ENCODE assay signal across 22 mouse cellular contexts in the genomic region with DNA sequence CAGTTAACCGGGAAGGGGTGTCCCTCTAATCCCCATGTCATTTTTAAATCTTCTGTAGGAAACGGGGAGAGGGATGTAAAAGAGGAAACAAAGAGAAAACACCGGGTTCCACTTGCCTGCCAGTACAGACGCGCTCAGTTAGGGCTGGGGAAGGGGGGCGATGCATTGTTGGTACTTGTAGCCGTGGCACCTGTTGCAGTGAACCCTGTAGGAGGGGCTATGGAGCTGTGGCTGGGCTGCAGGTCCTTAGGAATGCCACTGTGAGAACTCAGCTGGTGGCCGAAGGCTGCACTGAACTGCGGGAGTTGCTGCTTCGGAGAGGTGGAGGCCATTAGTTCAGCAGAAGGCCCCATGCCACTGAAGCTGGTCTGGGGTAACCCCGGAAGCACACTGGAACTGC. TPM values are rescaled to one million over a fixed set of nuclear protein-coding genes. Genes with fewer than 3 reads are reported as not detected.
DNase-seq lines count a peak whose midpoint lies in the region; ATAC-seq and TF ChIP-seq lines count a peak whose summit lies in the region.
"Had no signal": no experiment of that assay in that cellular context is flagged by ENCODE, and none has a peak within 500 bp of the region (broad histone marks: within the 10 kb centered on the region; RNA-seq: fewer than 3 reads in every experiment).

No protein-coding gene starts in this region.

- no peak overlapping the region for H3K27ac ChIP-seq in embryonic facial prominence, embryonic 13.5 days
- H3K27ac ChIP-seq in embryonic facial prominence, embryonic 10.5 days (replicated peaks) = no peak overlapping the region
- H3K27ac ChIP-seq in stomach, postnatal 0 days (replicated peaks) = no peak overlapping the region
- H3K27ac ChIP-seq: embryonic facial prominence, embryonic 15.5 days; forebrain, embryonic 15.5 days; heart, embryonic 10.5 days; hindbrain, embryonic 14.5 days had no signal

- no peak for TF ChIP-seq EP300 in stomach, postnatal 0 days (optimal IDR thresholded peaks at IDR 0.05)

- intact Hi-C loops in left cerebral cortex, postnatal 4 days (cut with DNase I) = no loop called here

- no peak for DNase-seq in embryonic facial prominence, embryonic 10.5 days (ENCODE audit: low spot score)
- peak; percentile 8 for DNase-seq in left cerebral cortex, postnatal 4 days
- no peak for DNase-seq in left cerebral cortex, adult 11 months (ENCODE audit: low spot score)
- DNase-seq in brain, embryonic 14.5 days (ENCODE audit: low read depth) = peak; percentile 12
- DNase-seq in stomach, postnatal 0 days (ENCODE audit: low spot score) = no peak
- no peak for DNase-seq in lung, postnatal 14 days
- DNase-seq in gastrocnemius, adult 8-10 months (ENCODE audit: low spot score in 2 of 2) = no peak
- DNase-seq: adrenal gland, adult 2 months; adrenal gland, postnatal 25 days; gastrocnemius, postnatal 14 days; heart, postnatal 10 days; heart, postnatal 4 days; kidney, adult 8-10 months had no signal

- TF ChIP-seq CTCF in brain, embryonic 14.5 days (IDR thresholded peaks at IDR 0.05; ENCODE audit: borderline replicate concordance, extremely low read depth, insufficient read depth, insufficient read length) = no peak
- TF ChIP-seq CTCF in stomach, postnatal 0 days (IDR thresholded peaks at IDR 0.05; ENCODE audit: low read depth) = peak; percentile 4; the same call in 1 of the 2 replicates

- no peak overlapping the region for H3K4me2 ChIP-seq in embryonic facial prominence, embryonic 13.5 days
- H3K4me2 ChIP-seq in stomach, postnatal 0 days (replicated peaks; ENCODE audit: low read depth) = no peak overlapping the region
- H3K4me2 ChIP-seq: embryonic facial prominence, embryonic 15.5 days; forebrain, embryonic 15.5 days; hindbrain, embryonic 14.5 days had no signal

- peaks cover 72% of the 10 kb centered on the region for H3K36me3 ChIP-seq in embryonic facial prominence, embryonic 13.5 days
- peaks cover 88% of the 10 kb centered on the region for H3K36me3 ChIP-seq in embryonic facial prominence, embryonic 10.5 days (replicated peaks)
- H3K36me3 ChIP-seq in stomach, postnatal 0 days (ENCODE audit: control insufficient read depth, insufficient read depth, low read length) = peaks cover 29% of the 10 kb centered on the region

- 0 out of 2 replicates have a peak, but pooled peaks have one; percentile 32 for ATAC-seq in embryonic facial prominence, embryonic 13.5 days (ENCODE audit: insufficient number of reproducible peaks, insufficient read depth, low FRiP score, low TSS enrichment, low read depth)
- ATAC-seq in stomach, postnatal 0 days (ENCODE audit: low FRiP score, low TSS enrichment) = no peak
- ATAC-seq: activated CD4-positive, CD25-positive, alpha-beta regulatory T cell, adult 4 months; inflammation-experienced regulatory T-cells, adult 6 months; intestine, postnatal 0 days had no signal

- H3K4me1 ChIP-seq in embryonic facial prominence, embryonic 13.5 days = no peaks in the 10 kb centered on the region
- peaks cover 4% of the 10 kb centered on the region; the same call in 1 of the 2 replicates for H3K4me1 ChIP-seq in embryonic facial prominence, embryonic 10.5 days
- no peaks in the 10 kb centered on the region for H3K4me1 ChIP-seq in stomach, postnatal 0 days (replicated peaks; ENCODE audit: control insufficient read depth, insufficient read depth)
- H3K4me1 ChIP-seq: embryonic facial prominence, embryonic 15.5 days had no signal

- H3K9ac ChIP-seq in embryonic facial prominence, embryonic 13.5 days = no peak overlapping the region
- no peak overlapping the region for H3K9ac ChIP-seq in stomach, postnatal 0 days (ENCODE audit: low read length)
- H3K9ac ChIP-seq: embryonic facial prominence, embryonic 15.5 days; forebrain, embryonic 15.5 days; hindbrain, embryonic 14.5 days had no signal

- H3K4me3 ChIP-seq in embryonic facial prominence, embryonic 13.5 days = no peak overlapping the region
- no peak overlapping the region for H3K4me3 ChIP-seq in embryonic facial prominence, embryonic 10.5 days
- H3K4me3 ChIP-seq in stomach, postnatal 0 days (ENCODE audit: low read depth, low read length) = no peak overlapping the region
- H3K4me3 ChIP-seq: embryonic facial prominence, embryonic 15.5 days; erythroblast, embryonic 14.5 days; forebrain, embryonic 15.5 days; heart, embryonic 10.5 days had no signal

- H3K9me3 ChIP-seq in embryonic facial prominence, embryonic 13.5 days = no peaks in the 10 kb centered on the region
- no peaks in the 10 kb centered on the region for H3K9me3 ChIP-seq in embryonic facial prominence, embryonic 10.5 days
- H3K9me3 ChIP-seq in stomach, postnatal 0 days (ENCODE audit: control insufficient read depth, low read length) = no peaks in the 10 kb centered on the region
- H3K9me3 ChIP-seq: embryonic facial prominence, embryonic 15.5 days; forebrain, embryonic 15.5 days; heart, embryonic 10.5 days had no signal

- TF ChIP-seq POLR2A in brain, embryonic 14.5 days (IDR thresholded peaks at IDR 0.05; ENCODE audit: borderline replicate concordance, extremely low read depth, insufficient read depth, insufficient read length, poor library complexity, severe bottlenecking) = no peak

- H3K27me3 ChIP-seq in embryonic facial prominence, embryonic 13.5 days = no peaks in the 10 kb centered on the region
- H3K27me3 ChIP-seq in embryonic facial prominence, embryonic 10.5 days (replicated peaks; ENCODE audit: low read depth, poor library complexity, severe bottlenecking) = no peaks in the 10 kb centered on the region
- H3K27me3 ChIP-seq in stomach, postnatal 0 days (ENCODE audit: control insufficient read depth, insufficient read depth, low read length) = no peaks in the 10 kb centered on the region
- H3K27me3 ChIP-seq: embryonic facial prominence, embryonic 15.5 days; forebrain, embryonic 15.5 days had no signal

- WGBS in embryonic facial prominence, embryonic 13.5 days = 87% methylated on average over 11 of the region's 11 CpGs
- WGBS in embryonic facial prominence, embryonic 10.5 days = 90% methylated on average over 11 of the region's 11 CpGs
- WGBS in stomach, postnatal 0 days = 83% methylated on average over 11 of the region's 11 CpGs

RNA-seq across cellular contexts. Expression of a gene that starts 56.6 kb away (rescaled TPM):
- 12.2 and 12.7 TPM in 2 replicates for polyA plus RNA-seq in embryonic facial prominence, embryonic 13.5 days (2015; fragmentation: Nextera tagmentation; extraction: Ambion mirVana)
- 9.7 and 10.4 TPM in 2 replicates for polyA plus RNA-seq in embryonic facial prominence, embryonic 10.5 days (2016; fragmentation: Nextera tagmentation; extraction: Ambion mirVana)
- 10 to 100 TPM; 32.0 to 32.7 TPM for total RNA-seq in left cerebral cortex, postnatal 4 days (2021)
- polyA plus RNA-seq in brain, embryonic 14.5 days (2012; rRNA removed) = 10.2 and 12.9 TPM in 2 replicates
- 4.3 and 5.9 TPM in 2 replicates for polyA plus RNA-seq in stomach, postnatal 0 days (2015; fragmentation: Nextera tagmentation; extraction: Ambion mirVana)
- total RNA-seq in gastrocnemius, adult 8-10 months (2022) = 10 to 100 TPM; 11.3 to 14.5 (median 12.8) TPM

Comparison
In these comparisons a context has a peak if more than half of its experiments do, and no peak if none do; other contexts are left out.
1. DNase-seq: peak in left cerebral cortex, postnatal 4 days (single experiment) and brain, embryonic 14.5 days (single experiment); none in embryonic facial prominence, embryonic 10.5 days (single experiment), left cerebral cortex, adult 11 months (single experiment), stomach, postnatal 0 days (single experiment), lung, postnatal 14 days (single experiment) and gastrocnemius, adult 8-10 months (0 of 2).